Mouse (Mus musculus) olfactory bulb, adult 2 months (tissue): ENCODE results near the gene Phgr1. TPM values are rescaled to one million over a fixed set of nuclear protein-coding genes. Genes with fewer than 3 reads are reported as not detected.

Experiments
- H3K27ac ChIP-seq: fragments of 200-500 bp; 2 replicates; pipeline ENCODE4 v1.5.1; 2012; ENCODE audit warnings: low read depth, low read length; ENCODE audit not compliant: insufficient read depth
- H3K4me1 ChIP-seq: fragments of 200-500 bp; 2 replicates; pipeline ENCODE4 v1.6.1; 2012; ENCODE audit warnings: low read length; ENCODE audit not compliant: control insufficient read depth, insufficient read depth
- H3K4me3 ChIP-seq: fragments of 200-500 bp; 2 replicates; pipeline ENCODE4 v1.5.1; 2012; ENCODE audit warnings: mild to moderate bottlenecking, low read depth, low read length, moderate library complexity; ENCODE audit not compliant: insufficient read depth
- CTCF ChIP-seq: fragments of 200-500 bp; IDR thresholded peaks from 2 replicates; pipeline ENCODE4 v1.5.1; 2012; ENCODE audit warnings: low read depth, mild to moderate bottlenecking, low read length, moderate library complexity; ENCODE audit not compliant: insufficient read depth
- POLR2A ChIP-seq: fragments of 200-500 bp; IDR thresholded peaks from 2 replicates; pipeline ENCODE4 v1.6.1; 2012; ENCODE audit warnings: mild to moderate bottlenecking, low read depth, low read length, moderate library complexity; ENCODE audit not compliant: insufficient read depth
- WGBS: fragments of 180-500 bp; shearing (Covaris S2); methylation state at CpG from one replicate; pipeline ENCODE4 v1.1.7; 2018; 5-methylcytosine and 5-hydroxymethylcytosine counted together
- polyA plus RNA-seq: library from polyadenylated mRNA; stranded (reverse); fragments of >200 nt; gene quantifications from 2 replicates; pipeline ENCODE4 v1.2.4, GENCODE M21; 2012; ENCODE audit warnings: low replicate concordance; ENCODE audit not compliant: missing spikeins, insufficient read depth, insufficient read length

Phgr1 gene
- polyA plus RNA-seq, 1 experiment = not detected

DNA sequence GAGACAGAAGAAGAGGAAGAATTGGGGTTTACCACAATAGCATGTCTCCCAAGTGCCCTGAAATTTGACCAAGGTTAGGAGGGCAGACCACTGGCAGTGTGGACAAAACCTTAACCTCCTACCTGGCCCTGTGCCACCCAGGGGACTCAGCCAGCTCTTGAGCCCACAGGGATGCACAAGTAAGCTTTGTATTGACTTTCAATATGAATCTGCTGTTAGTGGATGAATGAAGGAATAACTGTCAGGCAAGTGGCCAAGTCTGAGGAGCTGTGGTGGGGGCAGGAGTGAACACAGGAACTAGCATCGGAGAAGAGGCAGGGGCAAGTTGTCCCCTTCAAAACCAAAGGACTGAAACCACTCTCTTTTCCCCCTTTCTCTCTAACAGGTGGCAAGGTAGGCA is 2.8 kb downstream of the Phgr1 start:
- TF ChIP-seq CTCF = no peak
- TF ChIP-seq POLR2A = no peak
- Histone ChIP-seq H3K27ac (no peak overlapping the region), H3K4me3 (no peak overlapping the region), H3K4me1 (peaks cover 22% of the 10 kb centered on the region)
- whole genome bisulfite sequencing = 35% methylated on average over 1 of the region's 1 CpGs

DNA sequence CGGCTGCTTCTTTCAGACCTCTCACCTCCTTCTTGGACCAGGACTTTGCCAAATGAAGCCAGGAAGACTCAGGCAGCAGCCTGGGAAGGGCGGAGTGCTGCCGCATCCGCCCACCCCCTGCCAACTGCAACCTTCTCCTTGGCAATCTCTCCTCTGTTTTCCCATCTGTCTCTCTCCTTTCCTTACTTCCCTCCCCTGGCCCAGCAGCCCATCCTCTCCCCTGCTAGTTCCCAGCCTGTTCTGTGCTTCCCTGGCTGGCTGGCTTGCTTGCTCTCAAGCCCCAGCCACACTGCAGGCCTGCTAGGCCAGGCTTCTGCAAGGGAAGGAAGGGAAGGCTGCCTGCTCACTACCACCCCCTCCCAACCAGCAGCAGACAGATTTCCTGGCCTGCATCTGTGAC is 3.3 kb downstream of the Phgr1 start:
- no peak overlapping the region for H3K4me3 ChIP-seq
- H3K27ac ChIP-seq = peak overlapping the region; percentile 57
- TF ChIP-seq CTCF (no peak), POLR2A (no peak)
- peaks cover 22% of the 10 kb centered on the region for H3K4me1 ChIP-seq
- WGBS = 14% methylated on average over 4 of the region's 4 CpGs

DNA sequence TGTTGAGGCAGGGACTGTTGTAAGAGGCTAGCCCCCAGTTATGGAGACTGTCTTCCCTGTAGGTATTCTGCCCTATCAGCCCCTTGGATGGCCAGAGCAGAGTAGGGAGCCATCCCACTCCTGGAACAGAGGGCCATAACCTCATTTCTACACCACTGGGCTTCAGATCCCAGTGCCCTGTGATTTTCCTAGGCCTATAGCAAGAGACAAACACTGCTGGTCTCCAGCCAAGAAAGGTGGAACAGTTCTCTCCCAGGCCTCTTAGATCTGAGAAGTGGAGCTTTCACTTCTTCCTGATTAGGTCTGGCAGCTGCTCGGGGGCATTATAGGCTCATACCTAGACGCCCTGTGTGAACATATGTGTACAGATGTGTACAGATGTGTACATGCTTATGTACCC is 3.7 kb downstream of the Phgr1 start:
- Histone ChIP-seq H3K4me1 (peaks cover 22% of the 10 kb centered on the region), H3K27ac (peak overlapping the region; percentile 57), H3K4me3 (no peak overlapping the region)
- no peak for TF ChIP-seq CTCF
- no peak for TF ChIP-seq POLR2A
- WGBS = 55% methylated on average over 2 of the region's 2 CpGs

DNA sequence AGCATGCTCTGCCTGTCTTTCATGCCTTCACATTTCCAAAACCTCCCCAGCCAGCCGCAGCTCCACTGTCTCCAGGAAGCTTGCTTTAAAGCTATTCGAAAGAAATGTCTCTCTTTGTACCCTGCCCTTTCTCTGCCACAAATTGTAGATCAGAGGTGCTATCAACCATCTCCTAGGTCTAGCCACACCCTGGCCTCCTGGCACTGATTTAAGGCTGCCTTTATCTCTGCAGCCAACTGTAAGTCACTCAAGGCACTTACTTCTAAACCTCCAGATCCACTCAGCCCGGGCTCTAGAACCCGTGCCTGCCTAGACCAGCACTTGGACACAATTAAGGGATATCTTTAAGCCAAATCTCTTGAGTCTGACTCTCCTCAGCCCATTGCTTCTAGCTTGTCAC is 5.8 kb downstream of the Phgr1 start:
- no peak overlapping the region for H3K4me3 ChIP-seq
- WGBS = 89% methylated on average over 4 of the region's 4 CpGs

DNA sequence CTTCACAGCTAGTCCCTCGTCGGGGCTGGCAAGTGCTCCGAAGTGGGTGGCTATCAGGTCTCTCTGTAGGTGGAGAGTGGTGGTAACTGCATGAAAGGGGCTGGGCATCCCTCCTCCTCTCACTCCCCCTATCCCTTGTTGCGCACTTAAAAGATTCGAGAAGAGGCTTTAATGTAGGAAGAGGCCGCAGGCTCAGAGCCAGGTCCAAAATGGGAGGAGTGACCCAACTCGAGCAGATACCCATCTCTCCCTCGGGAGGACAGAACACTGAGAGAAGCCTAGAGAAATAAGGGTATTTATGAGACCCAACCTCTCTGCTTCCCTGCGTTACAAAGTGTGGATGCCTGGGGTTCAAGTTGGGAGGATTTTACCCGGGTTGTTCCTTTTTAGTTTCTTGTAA is 6.5 kb downstream of the Phgr1 start:
- TF ChIP-seq POLR2A = no peak
- TF ChIP-seq CTCF = no peak
- Histone ChIP-seq H3K4me1 (peaks cover 24% of the 10 kb centered on the region), H3K27ac (peak overlapping the region; percentile 77), H3K4me3 (peak overlapping the region; percentile 52)
- 4% methylated on average over 10 of the region's 10 CpGs for WGBS

More for the DNA sequence above, 5.8 kb downstream of the Phgr1 start:
- TF ChIP-seq CTCF (no peak), POLR2A (no peak)
- no peak overlapping the region for H3K27ac ChIP-seq
- H3K4me1 ChIP-seq = peaks cover 24% of the 10 kb centered on the region

DNA sequence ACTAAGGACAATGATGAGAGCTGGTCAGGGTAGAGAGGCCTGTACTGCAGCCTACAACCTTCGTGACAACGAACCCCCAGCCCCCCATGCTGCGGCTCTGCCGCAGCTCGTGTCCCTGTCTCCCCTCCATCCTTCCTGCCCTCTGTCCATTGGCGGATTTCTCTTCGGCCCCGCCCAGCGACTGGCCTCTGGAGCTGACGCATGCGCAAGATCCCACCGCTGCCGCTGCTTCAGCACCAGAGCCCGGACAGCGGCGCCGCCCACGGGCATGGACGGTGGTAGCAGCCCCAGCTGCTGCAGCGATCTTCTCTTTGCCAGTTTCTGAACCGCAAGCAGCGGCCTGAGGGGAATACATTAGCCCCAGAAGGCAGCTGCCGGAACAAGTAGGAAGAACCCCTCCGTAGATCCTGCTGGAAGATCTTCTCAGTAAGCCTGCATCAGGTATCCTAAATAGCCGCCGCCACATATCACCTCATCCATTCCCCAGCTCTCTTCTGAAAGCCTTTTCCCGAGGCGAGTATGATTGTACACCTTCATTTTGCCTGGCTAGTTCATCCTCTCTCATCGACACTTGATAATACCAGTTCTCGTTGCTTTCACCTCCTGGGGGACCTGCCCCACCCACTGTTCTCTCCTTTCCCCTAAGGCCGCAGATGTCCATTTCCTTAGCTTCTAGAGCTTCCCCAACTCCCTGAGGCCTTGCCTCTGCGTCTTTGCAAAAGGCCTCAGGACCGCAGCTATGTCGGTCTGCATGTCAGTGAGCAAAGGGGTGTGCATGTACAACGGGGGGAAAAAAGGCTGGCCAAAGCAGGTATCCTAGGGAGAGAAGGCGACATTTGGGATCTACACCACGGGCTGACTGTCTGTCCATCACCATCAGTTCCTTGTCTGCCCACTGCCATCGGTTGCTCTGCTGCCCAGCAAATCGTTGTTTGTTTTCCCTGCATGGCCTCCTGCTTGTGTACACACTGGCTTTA is 7.2 kb downstream of the Phgr1 start, which contains the start of gene Disp2:
Gene Disp2 (plus strand): TSS at position 216 of the 977 bp plus-strand sequence.
- H3K27ac ChIP-seq = peak within 1 kb of the TSS; percentile 77
- TF ChIP-seq POLR2A (peak; percentile 79), CTCF (no peak)
- H3K4me3 ChIP-seq = peak within 1 kb of the TSS; percentile 52
- peaks cover 24% of the 10 kb centered on the region for H3K4me1 ChIP-seq
- 7% methylated on average over 39 of the region's 39 CpGs for WGBS

DNA sequence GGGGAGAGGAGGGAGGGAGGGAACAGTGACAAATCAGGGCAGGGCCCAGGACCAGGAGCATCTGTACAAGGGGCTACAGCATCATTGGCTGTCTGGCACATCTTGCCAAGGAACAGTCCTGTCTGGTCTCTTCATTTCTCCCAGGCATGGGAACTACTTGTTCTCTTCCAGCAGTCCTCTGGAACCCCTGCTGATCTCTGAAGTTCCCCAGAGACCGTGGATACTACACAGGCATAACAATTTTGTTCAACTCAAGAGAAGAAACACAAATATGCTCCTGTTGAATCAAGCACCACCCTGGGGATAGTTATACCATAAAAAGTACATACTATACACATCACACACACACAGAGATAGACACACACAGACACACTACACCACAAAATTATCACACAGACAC is 8.5 kb downstream of the Phgr1 start:
- TF ChIP-seq POLR2A (no peak), CTCF (no peak)
- H3K4me1 ChIP-seq = peaks cover 11% of the 10 kb centered on the region
- WGBS = 28% methylated on average over 1 of the region's 1 CpGs
- H3K4me3 ChIP-seq = no peak overlapping the region
- H3K27ac ChIP-seq = no peak overlapping the region

DNA sequence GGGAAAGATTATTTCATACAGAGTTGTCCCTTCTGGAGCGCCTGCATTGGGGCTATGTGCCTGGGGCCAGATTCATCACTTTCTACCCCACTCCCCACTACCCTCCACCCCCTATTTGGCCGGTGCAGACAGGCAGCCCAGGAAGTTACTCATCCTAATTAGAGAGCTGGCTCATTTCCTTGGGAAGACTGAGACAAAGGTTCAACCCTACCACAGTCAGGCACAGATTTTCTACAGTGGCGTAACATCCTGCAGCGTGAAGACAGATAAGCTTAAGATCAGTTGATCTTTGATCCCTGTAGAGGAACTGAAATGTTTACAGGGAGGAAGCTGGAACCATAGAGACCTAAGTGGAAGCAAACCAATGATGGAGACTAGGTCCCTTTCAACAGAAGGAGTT is 9.7 kb downstream of the Phgr1 start:
- Histone ChIP-seq H3K4me1 (peaks cover 10% of the 10 kb centered on the region), H3K27ac (no peak overlapping the region), H3K4me3 (no peak overlapping the region)
- 49% methylated on average over 4 of the region's 4 CpGs for WGBS
- TF ChIP-seq POLR2A = no peak
- TF ChIP-seq CTCF = no peak

DNA sequence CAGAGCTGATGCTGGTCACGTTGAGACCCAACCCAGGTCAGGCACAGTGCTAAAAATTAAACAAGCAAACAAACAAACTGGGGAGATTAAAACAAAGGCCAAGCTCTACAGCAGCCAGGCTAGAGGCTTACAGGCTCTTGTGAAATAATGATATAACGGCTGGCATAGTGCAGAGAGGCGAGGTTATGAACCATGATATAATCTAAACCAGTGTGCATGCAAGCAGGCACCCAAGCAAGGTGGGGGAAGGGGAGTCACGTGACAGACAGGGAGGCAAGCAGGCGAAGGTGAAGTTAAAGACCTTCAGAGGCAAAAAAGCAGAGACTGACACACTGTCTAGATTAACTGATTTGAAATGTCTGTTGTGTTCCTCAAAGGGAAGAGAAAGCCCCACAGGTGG is 10.5 kb downstream of the Phgr1 start:
- no peak overlapping the region for H3K4me3 ChIP-seq
- H3K27ac ChIP-seq = no peak overlapping the region
- WGBS = 79% methylated on average over 5 of the region's 5 CpGs
- TF ChIP-seq CTCF = no peak
- no peak for TF ChIP-seq POLR2A
- peaks cover 7% of the 10 kb centered on the region for H3K4me1 ChIP-seq

DNA sequence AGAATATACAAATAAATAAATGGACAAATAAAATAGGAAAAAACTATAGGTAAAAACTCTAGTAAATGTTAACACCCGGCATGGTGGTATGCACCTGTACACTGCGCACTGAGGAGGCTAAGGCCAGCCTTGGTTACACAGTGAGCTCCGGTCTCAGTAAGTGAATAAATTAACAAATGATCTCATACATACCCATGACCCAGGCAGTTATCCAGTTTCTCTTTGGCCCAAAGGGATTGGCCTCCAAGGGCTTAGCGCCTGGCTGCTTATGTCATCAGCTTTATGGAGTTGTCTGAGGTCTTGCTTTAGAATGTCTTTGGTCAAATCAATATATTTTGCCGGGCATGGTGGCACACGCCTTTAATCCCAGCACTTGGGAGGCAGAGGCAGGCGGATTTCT is 11.1 kb downstream of the Phgr1 start:
- no peak overlapping the region for H3K4me3 ChIP-seq
- no peak overlapping the region for H3K27ac ChIP-seq
- 90% methylated on average over 7 of the region's 7 CpGs for WGBS
- no peak for TF ChIP-seq POLR2A
- H3K4me1 ChIP-seq = peaks cover 7% of the 10 kb centered on the region
